Mouse (Mus musculus) liver, embryonic 14 days (tissue): Measurements from ENCODE around the gene Olfr94. TPM values are rescaled to one million over a fixed set of nuclear protein-coding genes. Genes with fewer than 3 reads are reported as not detected.

Experiments
- polyA plus RNA-seq: library from polyadenylated mRNA; depleted of rRNA; stranded (reverse); fragments of >200 nt; gene quantifications from 2 replicates; pipeline ENCODE4 v1.2.3, GENCODE M21; 2012; rRNA removed

The Olfr94 gene
- polyA plus RNA-seq = not detected in 2 replicates

GRCm38 (mm10) chr17:37200894-37201293 lies at the start of gene Olfr94:
Gene Olfr94, minus strand, starts transcription at chr17:37200994.

GRCm38 (mm10) chr17:37237230-37237629 lies 36.4 kb upstream of the Olfr94 start, which contains the start of gene Olfr97:
Gene Olfr97, minus strand, starts transcription at chr17:37237330.

GRCm38 (mm10) chr17:37219846-37220245 lies 19.1 kb upstream of the Olfr94 start, which contains the start of gene Olfr96:
Gene Olfr96, plus strand, starts transcription at chr17:37220146.

GRCm38 (mm10) chr17:37213018-37213417 lies 12.2 kb upstream of the Olfr94 start, which contains the start of gene Olfr95:
Gene Olfr95, minus strand, starts transcription at chr17:37213118.

DNA sequence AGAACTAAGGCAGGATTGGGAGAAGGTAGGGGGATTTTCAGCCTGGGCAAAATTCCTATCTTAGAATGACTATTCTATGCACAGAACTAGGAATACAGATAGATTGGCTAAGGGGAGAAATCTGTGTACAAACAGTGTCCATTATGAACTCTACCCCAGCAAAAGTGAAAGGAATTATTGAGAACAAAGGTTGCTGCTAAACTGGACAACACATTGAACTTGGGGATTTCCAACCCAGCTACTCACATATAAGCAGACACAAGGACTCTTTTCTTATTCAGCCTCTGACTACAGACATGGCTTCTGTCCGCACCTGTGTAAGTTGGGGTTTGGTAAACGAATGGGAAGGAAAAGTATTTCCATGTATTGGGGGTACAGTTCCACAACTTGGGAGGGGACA lies 7.1 kb downstream of the Olfr94 start, which contains the start of gene Ubd:
Gene Ubd, plus strand, starts transcription at position 237 of the 400 bp plus-strand sequence.

GRCm38 (mm10) chr17:37161394-37161793 lies 39.4 kb downstream of the Olfr94 start, which contains the start of gene Olfr93:
Gene Olfr93, minus strand, starts transcription at chr17:37161494.

Other genes starting within 250 kb of the Olfr94 start
- 31.5 and 32.1 TPM in 2 replicates for gene Ppp1r11, start 249.3 kb downstream of the Olfr94 start, polyA plus RNA-seq
- gene Znrd1, start 242.4 kb downstream of the Olfr94 start, polyA plus RNA-seq = 16.6 and 18.1 TPM in 2 replicates
- gene Znrd1as, start 242.4 kb downstream of the Olfr94 start, polyA plus RNA-seq = 3.4 and 3.5 TPM in 2 replicates
- gene 2410137M14Rik, start 219.8 kb downstream of the Olfr94 start, polyA plus RNA-seq = not detected in 2 replicates
- gene H2-M5, start 211.5 kb downstream of the Olfr94 start, polyA plus RNA-seq = 0.09 and 0.10 TPM in 2 replicates
- gene Zfp57, start 199.8 kb downstream of the Olfr94 start, polyA plus RNA-seq = 4.1 and 4.7 TPM in 2 replicates
- gene Mog, start 177.6 kb downstream of the Olfr94 start, polyA plus RNA-seq = not detected in 2 replicates
- gene Gabbr1, start 155.0 kb downstream of the Olfr94 start, polyA plus RNA-seq = 2.0 TPM in 2 replicates
- gene Olfr90, start 112.5 kb downstream of the Olfr94 start, polyA plus RNA-seq = not detected in 2 replicates
- gene Olfr91, start 102.7 kb downstream of the Olfr94 start, polyA plus RNA-seq = not detected in 2 replicates
- gene Olfr92, start 80.9 kb downstream of the Olfr94 start, polyA plus RNA-seq = not detected in 2 replicates
- gene Olfr93, start 39.5 kb downstream of the Olfr94 start, polyA plus RNA-seq = not detected in 2 replicates
- gene Ubd, start 7.1 kb downstream of the Olfr94 start, polyA plus RNA-seq = not detected in 2 replicates
- gene Olfr95, start 12.1 kb upstream of the Olfr94 start, polyA plus RNA-seq = not detected in 2 replicates
- not detected in 2 replicates for gene Olfr96, start 19.2 kb upstream of the Olfr94 start, polyA plus RNA-seq
- gene Olfr97, start 36.3 kb upstream of the Olfr94 start, polyA plus RNA-seq = not detected in 2 replicates
- not detected in 2 replicates for gene Olfr98, start 62.8 kb upstream of the Olfr94 start, polyA plus RNA-seq
- gene H2-M3, start 69.2 kb upstream of the Olfr94 start, polyA plus RNA-seq = 0.87 and 1.1 TPM in 2 replicates
- gene Olfr99, start 82.5 kb upstream of the Olfr94 start, polyA plus RNA-seq = not detected in 2 replicates
- gene Olfr101, start 103.3 kb upstream of the Olfr94 start, polyA plus RNA-seq = not detected in 2 replicates
- not detected in 2 replicates for gene Olfr102, start 116.1 kb upstream of the Olfr94 start, polyA plus RNA-seq
- not detected in 2 replicates for gene Olfr103, start 138.7 kb upstream of the Olfr94 start, polyA plus RNA-seq
- not detected in 2 replicates for gene Olfr104-ps, start 158.6 kb upstream of the Olfr94 start, polyA plus RNA-seq
- not detected in 2 replicates for gene Olfr105-ps, start 178.0 kb upstream of the Olfr94 start, polyA plus RNA-seq
- not detected in 2 replicates for gene Olfr106-ps, start 189.4 kb upstream of the Olfr94 start, polyA plus RNA-seq
- gene Olfr107, start 198.2 kb upstream of the Olfr94 start, polyA plus RNA-seq = not detected in 2 replicates
- not detected in 2 replicates for gene Olfr108, start 244.5 kb upstream of the Olfr94 start, polyA plus RNA-seq